Mouse (Mus musculus) liver, embryonic 14.5 days (tissue): Measurements from ENCODE around the gene Rap1gap2. TPM values are rescaled to one million over a fixed set of nuclear protein-coding genes. Genes with fewer than 3 reads are reported as not detected.
A peak's percentile ranks its signal among the peaks of the same experiment; 100 is the strongest.

ENCODE experiments used
- ATAC-seq: fragments of 200-750 bp; cut with Nextera tagmentation; 2 replicates; pipeline ENCODE4 v1.8.0; 2017; ENCODE audit warnings: moderate number of reproducible peaks, mild to moderate bottlenecking, moderate library complexity; ENCODE audit not compliant: insufficient read depth
- DNase-seq, 3 experiments: peaks; one replicate each; pipeline ENCODE4 v3.0.0-alpha.2; 2012 to 2013; ENCODE audit warnings: low read depth in 3 of 3, low spot score in 3 of 3
- H3K27ac ChIP-seq: fragments of 300-500 bp; sonication (generic); 2 replicates; pipeline ENCODE4 v1.5.1; 2014; ENCODE audit warnings: moderate library complexity, mild to moderate bottlenecking, control low read depth, inconsistent platforms
- H3K27me3 ChIP-seq: fragments of 300-500 bp; sonication (generic); 2 replicates; pipeline ENCODE4 v1.6.1; 2014; ENCODE audit warnings: mild to moderate bottlenecking, low read length, moderate library complexity; ENCODE audit not compliant: control insufficient read depth, insufficient read depth
- H3K36me3 ChIP-seq: fragments of 300-500 bp; sonication (generic); replicated peaks from 2 replicates; pipeline ENCODE4 v1.6.1; 2014; ENCODE audit warnings: low read depth; ENCODE audit not compliant: control insufficient read depth, insufficient read depth
- H3K4me1 ChIP-seq, 2 experiments: fragments of 200-500 bp in 1 of 2; fragments of 300-500 bp in 1 of 2; sonication (generic) in 1 of 2; replicated peaks; 2 replicates each; pipeline ENCODE4 v1.6.1; 2012 to 2014; ENCODE audit warnings: antibody characterized with exemption in 1 of 2, inconsistent platforms in 1 of 2, low read length in 1 of 2; ENCODE audit not compliant: control insufficient read depth in 2 of 2, insufficient read depth in 2 of 2
- H3K4me2 ChIP-seq: fragments of 300-500 bp; sonication (generic); 2 replicates; pipeline ENCODE4 v1.6.1; 2014; ENCODE audit warnings: low read depth, mild to moderate bottlenecking, control low read depth, moderate library complexity
- H3K4me3 ChIP-seq, 2 experiments: fragments of 200-500 bp in 1 of 2; fragments of 300-500 bp in 1 of 2; sonication (generic) in 1 of 2; 2 replicates each; pipeline ENCODE4 v1.5.1; 2012 to 2014; ENCODE audit warnings: low read depth in 2 of 2, low read length in 2 of 2, mild to moderate bottlenecking in 2 of 2, control low read depth in 1 of 2, inconsistent platforms in 1 of 2, moderate library complexity in 1 of 2; ENCODE audit not compliant: insufficient read depth in 1 of 2
- H3K9ac ChIP-seq: fragments of 300-500 bp; sonication (generic); replicated peaks from 2 replicates; pipeline ENCODE4 v1.6.1; 2014; ENCODE audit warnings: mild to moderate bottlenecking, control low read depth, moderate library complexity
- H3K9me3 ChIP-seq: fragments of 300-500 bp; sonication (generic); 2 replicates; pipeline ENCODE4 v1.6.1; 2016; ENCODE audit warnings: low read length, mixed read lengths; ENCODE audit not compliant: control insufficient read depth
- CTCF ChIP-seq: IDR thresholded peaks from 2 replicates; pipeline ENCODE4 v1.5.1; 2016; ENCODE audit warnings: antibody characterized with exemption, low read depth, control low read depth
- EP300 ChIP-seq: IDR thresholded peaks from 2 replicates; pipeline ENCODE4 v1.6.1; 2016; ENCODE audit warnings: antibody characterized with exemption, low read depth
- WGBS: fragments of 180-500 bp; shearing (Covaris S2); extraction: QIAGEN DNeasy Blood & Tissue Kit; methylation state at CpG from one replicate; pipeline ENCODE4 v1.1.7; 2014; ENCODE audit not compliant: insufficient replicate concordance; 5-methylcytosine and 5-hydroxymethylcytosine counted together
- polyA plus RNA-seq, 2 experiments: library from polyadenylated mRNA; depleted of rRNA in 1 of 2; stranded (reverse) in 1 of 2; unstranded in 1 of 2; fragments of >200 nt; fragmentation: Nextera tagmentation in 1 of 2; extraction: Ambion mirVana in 1 of 2; gene quantifications; 2 replicates each; pipeline versions ENCODE4 v1.2.1 to v1.2.3; 2012 to 2014

Rap1gap2 gene
- polyA plus RNA-seq, 2 experiments, result 0.56 to 0.98 TPM

DNA sequence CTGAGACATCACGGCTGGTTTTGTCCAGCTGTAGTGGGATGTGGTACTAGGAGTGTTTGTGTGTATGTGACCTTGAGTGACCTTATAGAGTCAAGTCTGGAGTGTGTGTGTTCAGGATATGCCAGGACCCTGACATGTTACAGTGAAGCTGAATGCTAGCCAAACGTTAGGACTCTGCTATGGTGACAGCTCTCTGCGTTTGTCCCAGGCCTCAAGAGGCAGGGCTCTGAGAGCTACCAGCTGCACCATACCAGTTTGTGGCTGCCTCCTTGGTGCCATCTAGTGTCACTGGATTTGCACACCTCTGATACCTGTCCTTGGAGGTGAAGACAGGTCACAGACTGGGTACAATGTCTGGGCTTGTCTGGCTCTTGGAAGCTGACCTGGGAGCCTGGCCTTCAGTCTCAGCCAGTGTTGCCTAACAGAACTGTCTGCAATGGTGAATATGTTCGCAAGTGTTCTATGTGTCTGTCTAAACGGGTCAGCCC is 60.1 kb downstream of the Rap1gap2 start:
- Histone ChIP-seq H3K27ac (no peak overlapping the region), H3K4me2 (no peak overlapping the region), H3K4me3 (no peak overlapping the region), H3K9me3 (no peaks in the 10 kb centered on the region), H3K4me1 (peaks cover 17 to 48% of the 10 kb centered on the region in 2 experiments), H3K36me3 (no peaks in the 10 kb centered on the region), H3K9ac (no peak overlapping the region), H3K27me3 (no peaks in the 10 kb centered on the region)
- TF ChIP-seq CTCF, result peak; percentile 41
- TF ChIP-seq EP300, result no peak
- ATAC-seq (no peak), DNase-seq (no peak)
- 60% methylated on average over 5 of the region's 5 CpGs for WGBS

DNA sequence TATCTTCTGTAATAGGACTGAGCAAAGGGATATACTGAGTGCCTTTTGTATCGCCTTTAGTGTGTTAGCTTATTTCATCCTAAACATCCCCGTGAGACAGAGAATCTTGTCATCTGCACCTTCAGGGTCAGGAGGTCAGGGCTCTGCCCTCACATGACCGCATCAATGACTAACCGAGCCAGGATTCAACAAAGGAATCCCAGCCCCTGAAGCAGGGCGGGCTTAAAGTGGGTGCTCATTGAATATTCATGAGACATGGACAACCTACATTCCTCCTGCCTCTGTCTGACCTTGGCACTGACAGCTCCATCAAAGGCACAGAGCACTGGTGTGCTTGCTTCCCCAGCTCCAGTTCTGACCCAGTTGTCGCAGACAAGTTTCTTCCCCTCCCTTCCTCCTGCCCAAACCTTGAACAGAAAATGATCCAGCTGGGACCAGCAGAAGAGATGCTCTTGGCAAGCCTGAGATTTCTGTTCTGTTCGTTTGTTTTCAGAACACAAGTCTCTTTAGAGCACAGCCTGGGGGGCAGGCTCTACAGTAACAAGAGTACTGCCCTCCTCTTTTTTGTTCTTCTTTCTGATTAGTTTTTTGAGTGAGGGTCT is 61.8 kb downstream of the Rap1gap2 start:
- Histone ChIP-seq H3K27me3 (no peaks in the 10 kb centered on the region), H3K4me1 (peaks cover 7 to 37% of the 10 kb centered on the region in 2 experiments)

DNA sequence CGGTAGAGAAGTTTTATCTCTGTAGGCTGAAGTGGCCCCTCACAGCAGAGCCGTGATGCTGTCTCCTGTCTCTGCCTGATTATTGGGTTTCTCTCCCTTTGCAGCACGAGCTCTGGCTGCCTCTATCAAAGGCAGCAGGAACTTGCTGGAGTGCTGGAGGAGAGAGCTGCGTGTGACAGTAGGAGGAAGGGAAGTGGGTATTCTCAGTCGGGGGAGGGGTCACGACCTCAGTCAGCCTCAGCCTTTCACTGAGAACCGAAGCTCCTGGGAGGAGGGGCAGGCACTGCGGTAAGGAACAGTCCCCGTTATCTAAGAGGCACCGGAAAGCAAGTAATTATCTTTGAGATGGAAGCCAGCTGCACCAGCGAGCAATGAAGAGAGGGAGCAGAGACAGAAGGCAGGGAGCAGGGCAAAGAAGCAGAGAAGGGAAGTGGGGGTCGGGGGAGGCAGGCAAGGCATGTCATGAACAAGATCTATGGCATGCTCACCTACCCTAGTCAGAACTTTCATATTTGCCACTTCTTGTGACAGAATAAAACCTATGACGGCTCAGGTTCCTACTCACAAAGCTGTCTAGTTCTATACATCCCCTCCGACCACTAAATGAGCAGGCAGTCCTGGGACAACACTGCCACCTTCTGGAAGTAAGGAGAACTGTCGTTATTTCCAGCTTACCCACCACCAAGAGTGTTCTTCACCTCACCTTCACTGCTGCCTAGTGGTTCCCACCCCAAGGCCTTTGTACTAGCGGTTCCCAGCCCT is 63.6 kb downstream of the Rap1gap2 start:
- H3K36me3 ChIP-seq, result no peaks in the 10 kb centered on the region
- peak; percentile 96 for TF ChIP-seq CTCF
- TF ChIP-seq EP300, result peak; percentile 81
- H3K9ac ChIP-seq, result peak overlapping the region; percentile 14
- H3K27ac ChIP-seq, result peak overlapping the region; percentile 74
- WGBS, result under 1% methylated on average over 16 of the region's 16 CpGs
- DNase-seq, result peak; percentile 55 to 74 (median 55)
- H3K4me3 ChIP-seq, result peak overlapping the region; percentile 38 to 70
- no peaks in the 10 kb centered on the region for H3K9me3 ChIP-seq
- peaks cover 7 to 37% of the 10 kb centered on the region in 2 experiments for H3K4me1 ChIP-seq
- no peaks in the 10 kb centered on the region for H3K27me3 ChIP-seq
- peak overlapping the region; percentile 62 for H3K4me2 ChIP-seq
- ATAC-seq, result peak; percentile 87

More for the DNA sequence above, 61.8 kb downstream of the Rap1gap2 start:
- H3K9me3 ChIP-seq, result no peaks in the 10 kb centered on the region
- no peaks in the 10 kb centered on the region for H3K36me3 ChIP-seq
- TF ChIP-seq CTCF (no peak), EP300 (no peak)
- H3K9ac ChIP-seq, result no peak overlapping the region
- no peak overlapping the region for H3K4me2 ChIP-seq
- H3K4me3 ChIP-seq, result no peak overlapping the region
- WGBS, result 46% methylated on average over 7 of the region's 7 CpGs
- ATAC-seq (no peak), DNase-seq (no peak)
- no peak overlapping the region for H3K27ac ChIP-seq

DNA sequence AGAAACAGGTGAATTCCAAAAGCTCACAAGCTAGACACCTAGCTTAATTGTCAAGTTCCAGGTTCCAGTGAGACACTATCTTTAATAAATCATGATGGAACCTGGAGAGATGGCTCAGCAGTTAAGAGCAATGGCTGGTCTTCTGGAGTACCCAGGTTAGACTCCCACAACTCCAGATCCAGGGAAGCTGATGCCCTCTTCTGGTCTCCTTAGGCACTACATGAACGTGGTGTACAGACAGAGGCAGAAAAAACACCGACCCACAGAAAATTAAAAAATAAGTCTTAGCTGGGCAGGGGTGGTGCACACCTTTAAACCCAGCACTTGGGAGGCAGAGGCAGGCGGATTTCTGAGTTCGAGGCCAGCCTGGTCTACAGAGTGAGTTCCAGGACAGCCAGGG is 64.5 kb downstream of the Rap1gap2 start:
- no peaks in the 10 kb centered on the region for H3K27me3 ChIP-seq
- H3K4me2 ChIP-seq, result peak overlapping the region; percentile 62
- peak; percentile 42 to 63 (median 53) for DNase-seq
- TF ChIP-seq EP300 (no peak), CTCF (peak; percentile 83)
- peaks cover 7 to 37% of the 10 kb centered on the region in 2 experiments for H3K4me1 ChIP-seq
- no peaks in the 10 kb centered on the region for H3K36me3 ChIP-seq
- WGBS, result 23% methylated on average over 4 of the region's 4 CpGs
- ATAC-seq, result peak; percentile 27; the same call in 1 of the 2 replicates
- peak overlapping the region; percentile 43; the same call in 1 of the 2 replicates for H3K9ac ChIP-seq
- peak overlapping the region; percentile 30; the same call in 1 of the 2 replicates for H3K27ac ChIP-seq
- H3K4me3 ChIP-seq, result no peak overlapping the region
- H3K9me3 ChIP-seq, result no peaks in the 10 kb centered on the region

DNA sequence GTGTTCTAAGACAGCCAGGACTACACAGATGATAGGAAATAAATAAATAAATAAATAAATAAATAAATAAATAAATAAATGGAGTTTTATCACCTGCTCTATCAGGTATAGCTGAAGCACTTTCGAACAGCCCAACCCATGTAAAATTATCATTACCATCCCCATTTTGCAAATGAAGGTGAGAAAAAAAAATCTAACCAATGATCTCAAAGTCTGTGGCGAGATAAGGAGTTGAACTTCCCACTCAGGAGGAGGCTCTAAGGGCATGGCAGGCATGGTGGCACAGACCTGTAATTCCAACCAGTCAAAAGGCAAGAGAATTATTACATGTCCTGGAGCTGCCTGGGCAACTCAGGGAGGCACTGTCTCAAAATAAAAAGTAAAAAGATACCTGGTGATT is 65.2 kb downstream of the Rap1gap2 start:
- Histone ChIP-seq H3K4me1 (peaks cover 7 to 37% of the 10 kb centered on the region in 2 experiments), H3K36me3 (no peaks in the 10 kb centered on the region), H3K9ac (no peak overlapping the region), H3K27me3 (no peaks in the 10 kb centered on the region), H3K9me3 (no peaks in the 10 kb centered on the region), H3K4me2 (no peak overlapping the region), H3K4me3 (no peak overlapping the region), H3K27ac (no peak overlapping the region)
- DNase-seq (no peak), ATAC-seq (no peak)
- TF ChIP-seq EP300, result no peak
- no peak for TF ChIP-seq CTCF
- WGBS, result 65% methylated on average over 2 of the region's 2 CpGs
